In the genomic region with DNA sequence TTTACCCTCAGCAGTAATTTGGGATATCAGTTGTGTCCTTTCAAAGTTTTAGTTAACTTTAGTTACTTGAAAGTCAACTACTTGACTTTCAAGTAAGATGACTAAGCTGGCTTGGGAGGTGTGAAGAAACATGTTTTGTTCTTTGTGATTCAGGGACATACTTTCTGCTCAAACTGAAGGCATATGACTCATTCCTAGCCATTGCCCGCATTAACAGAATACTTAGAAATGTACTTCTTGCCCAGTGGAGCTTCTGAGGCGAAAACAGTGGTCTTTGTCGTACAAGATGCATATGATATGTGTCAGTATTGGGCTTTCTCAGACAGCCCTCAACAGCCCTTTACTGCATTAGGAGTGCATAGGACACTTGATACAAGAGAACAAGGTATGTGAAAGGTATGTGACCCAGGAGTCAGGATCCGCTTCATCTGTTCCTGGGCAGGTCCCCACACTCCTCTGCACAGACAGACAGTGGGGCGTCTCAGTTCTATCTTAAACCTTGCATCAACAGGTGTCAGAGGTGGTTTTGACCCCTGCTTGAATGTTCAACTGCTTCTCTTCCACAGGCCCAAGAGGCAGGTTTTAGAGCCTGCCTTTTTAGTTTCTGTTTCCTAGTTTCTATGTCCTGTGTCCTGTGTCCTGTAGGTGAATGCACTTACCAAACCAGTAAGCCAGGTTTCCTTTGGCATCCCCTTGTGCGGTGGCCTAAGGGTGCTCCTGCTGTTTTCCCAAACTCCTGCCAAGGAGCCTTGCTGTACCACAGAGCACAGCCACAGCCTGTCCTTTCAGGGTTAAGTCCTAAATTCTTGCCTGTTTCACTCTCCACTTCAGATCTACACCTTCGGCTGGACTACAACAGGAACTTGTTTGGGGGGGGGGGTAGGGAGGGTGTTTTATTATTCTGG, we compare ENCODE assay signal across 18 mouse cellular contexts.
DNase-seq lines count a peak whose midpoint lies in the region; ATAC-seq and TF ChIP-seq lines count a peak whose summit lies in the region.
"Had no signal": no experiment of that assay in that cellular context is flagged by ENCODE, and none has a peak within 500 bp of the region (broad histone marks: within the 10 kb centered on the region; RNA-seq: fewer than 3 reads in every experiment).

No protein-coding gene starts in this region.

- H3K4me1 ChIP-seq in kidney, adult 2 months (ENCODE audit: control insufficient read depth, insufficient read depth, low read length), result peaks cover 13% of the 10 kb centered on the region; the same call in 1 of the 2 replicates

- H3K36me3 ChIP-seq in kidney, adult 2 months (ENCODE audit: control insufficient read depth, insufficient read depth, low read length), result no peaks in the 10 kb centered on the region
- H3K36me3 ChIP-seq: embryonic facial prominence, embryonic 10.5 days; heart, embryonic 15.5 days; limb, embryonic 15.5 days had no signal

- no peak for TF ChIP-seq CTCF in kidney, adult 2 months (conservative IDR thresholded peaks at IDR 0.05; ENCODE audit: insufficient read depth, insufficient read length, low read depth, low read length)
- no peak for TF ChIP-seq CTCF in left cerebral cortex, adult 2 months (IDR thresholded peaks at IDR 0.05)

- intact Hi-C loops in heart, postnatal 10 days (cut with DNase I), result no loop called here
- intact Hi-C loops in left cerebral cortex, adult 2 months (cut with DNase I), result no loop called here

- peak; percentile 46 for DNase-seq in kidney, adult 2 months
- DNase-seq in kidney, postnatal 10 days, result no peak
- peak; percentile 84 for DNase-seq in 416B (ENCODE audit: low read depth)
- DNase-seq in brain, adult 2 months (ENCODE audit: low read depth, low spot score), result peak; percentile 74
- DNase-seq in lung, postnatal 14 days, result peak; percentile 36
- DNase-seq in heart, postnatal 10 days, result no peak
- DNase-seq in left cerebral cortex, adult 2 months (ENCODE audit: extremely low spot score in 1 of 2, low spot score in 2 of 2), result no peak
- DNase-seq: adrenal gland, adult 8-10 months; cerebellum, postnatal 14 days; retina, postnatal 1 day; thymus, adult 18-20 months had no signal

- no peak for TF ChIP-seq POLR2A in kidney, adult 2 months (IDR thresholded peaks at IDR 0.05; ENCODE audit: low read depth, low read length)

- WGBS in kidney, adult 2 months, result 64% methylated on average over 7 of the region's 7 CpGs

- no peak for ATAC-seq in erythroblast, adult 5-6 weeks (replicated peaks; ENCODE audit: low FRiP score, poor library complexity, severe bottlenecking)
- ATAC-seq: hindbrain, postnatal 0 days had no signal

- no peak overlapping the region for H3K4me3 ChIP-seq in kidney, adult 2 months (ENCODE audit: insufficient read depth, low read depth, low read length)
- no peak overlapping the region for H3K4me3 ChIP-seq in left cerebral cortex, adult 2 months
- H3K4me3 ChIP-seq: embryonic facial prominence, embryonic 10.5 days; heart, embryonic 15.5 days; limb, embryonic 15.5 days had no signal

- H3K27ac ChIP-seq in kidney, adult 2 months (ENCODE audit: insufficient read depth, low read depth, low read length), result peak overlapping the region; percentile 69; the same call in 1 of the 2 replicates
- no peak overlapping the region for H3K27ac ChIP-seq in left cerebral cortex, adult 2 months
- H3K27ac ChIP-seq: embryonic facial prominence, embryonic 10.5 days; heart, embryonic 15.5 days; hindbrain, postnatal 0 days; limb, embryonic 15.5 days; macrophage had no signal

- no peaks in the 10 kb centered on the region for H3K27me3 ChIP-seq in kidney, adult 2 months (replicated peaks; ENCODE audit: control insufficient read depth, insufficient read depth, low read length)
- H3K27me3 ChIP-seq: CH12.LX; heart, embryonic 15.5 days; limb, embryonic 15.5 days had no signal

Comparison
In these comparisons a context has a peak if more than half of its experiments do, and no peak if none do; other contexts are left out.
1. DNase-seq: peak in kidney, adult 2 months (single experiment), 416B (single experiment), brain, adult 2 months (single experiment) and lung, postnatal 14 days (single experiment); none in kidney, postnatal 10 days (single experiment), heart, postnatal 10 days (0 of 2) and left cerebral cortex, adult 2 months (0 of 2).